8 mouse cellular contexts compared by ENCODE assay signal in the genomic region with DNA sequence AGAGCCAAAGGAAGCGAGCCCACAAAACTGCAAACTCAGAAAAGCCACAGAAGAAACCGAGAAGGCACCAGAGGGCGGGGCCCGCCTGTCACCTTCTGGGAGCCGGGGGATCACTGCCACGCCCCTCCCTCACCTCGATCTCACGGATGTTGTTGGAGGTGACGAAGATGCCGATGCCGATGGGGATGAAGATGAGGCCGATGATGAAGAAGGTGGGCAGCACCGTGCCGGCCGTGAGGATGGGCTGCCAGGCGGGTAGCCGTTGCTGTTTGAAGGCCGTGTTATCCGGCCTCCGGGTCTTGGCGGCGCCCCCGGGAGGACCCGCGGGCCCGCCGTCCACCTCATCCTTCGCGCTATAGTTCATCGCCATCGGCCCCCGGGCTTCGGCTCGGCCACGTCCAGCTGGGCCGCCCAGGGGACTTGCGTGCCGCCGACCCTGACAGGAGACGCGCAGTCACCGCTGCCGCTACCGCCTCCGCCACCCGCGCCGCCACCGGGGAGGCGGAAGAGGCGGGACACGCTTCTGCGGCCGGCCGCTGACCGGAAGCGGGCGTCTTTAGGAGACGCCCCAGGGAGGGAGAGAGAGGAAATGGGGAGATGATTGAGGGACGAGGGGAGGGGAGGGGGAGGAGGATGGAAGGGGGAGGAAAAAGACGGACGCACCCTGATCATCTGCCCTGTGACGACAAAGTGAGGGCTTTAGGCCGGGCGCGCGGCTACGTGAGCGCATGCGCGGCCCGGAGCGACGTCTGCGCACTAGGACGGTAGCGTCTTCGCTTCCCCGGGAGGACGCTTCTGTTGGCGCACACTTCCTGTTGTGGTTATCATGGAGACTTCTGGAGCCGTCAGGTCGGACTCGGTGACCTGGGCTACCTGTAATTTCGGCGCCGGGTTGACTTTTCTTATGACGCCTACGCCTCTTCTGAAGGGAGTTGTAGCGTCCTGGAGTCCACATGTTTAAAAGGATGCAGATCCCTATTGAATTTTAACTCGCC. TPM values are rescaled to one million over a fixed set of nuclear protein-coding genes. Genes with fewer than 3 reads are reported as not detected.
DNase-seq lines count a peak whose midpoint lies in the region; ATAC-seq lines count a peak whose summit lies in the region.

Gene Tmem30a, minus strand, starts transcription at position 667 of the 995 bp plus-strand sequence.

- ATAC-seq in forebrain, embryonic 14.5 days, result peak; percentile 99
- ATAC-seq in neural tube, embryonic 15.5 days (ENCODE audit: low FRiP score), result peak; percentile 98

- peak within 1 kb of the TSS; percentile 61 for H3K4me3 ChIP-seq in forebrain, embryonic 14.5 days (ENCODE audit: low read depth, low read length)
- H3K4me3 ChIP-seq in neural tube, embryonic 15.5 days (replicated peaks), result peak within 1 kb of the TSS; percentile 83

- H3K27ac ChIP-seq in forebrain, embryonic 14.5 days (ENCODE audit: low read depth, low read length), result peak within 1 kb of the TSS; percentile 79
- peak within 1 kb of the TSS; percentile 90 for H3K27ac ChIP-seq in neural tube, embryonic 15.5 days (replicated peaks)

- intact Hi-C loops in heart, postnatal 14 days (cut with DNase I), result loop anchor here (2.0 kb wide), 1 partner anchor 34 kb away; the partner anchor contains the start of gene Cox7a2

- H3K36me3 ChIP-seq in forebrain, embryonic 14.5 days (ENCODE audit: control insufficient read depth, insufficient read depth, low read length), result no peaks in the 10 kb centered on the region
- no peaks in the 10 kb centered on the region for H3K36me3 ChIP-seq in neural tube, embryonic 15.5 days

- no peaks in the 10 kb centered on the region for H3K9me3 ChIP-seq in forebrain, embryonic 14.5 days (replicated peaks; ENCODE audit: control insufficient read depth, low read length)
- H3K9me3 ChIP-seq in neural tube, embryonic 15.5 days (replicated peaks), result no peaks in the 10 kb centered on the region

- WGBS in forebrain, embryonic 14.5 days, result under 1% methylated on average over 83 of the region's 91 CpGs
- under 1% methylated on average over 91 of the region's 91 CpGs for WGBS in neural tube, embryonic 15.5 days

- peak; percentile 98 for DNase-seq in ES-CJ7 (ENCODE audit: low read depth, low spot score)
- DNase-seq in cerebellum, adult 11 months, result peak; percentile 95
- peak; percentile 98 for DNase-seq in forebrain, embryonic 14.5 days (ENCODE audit: low spot score)
- DNase-seq in heart, postnatal 14 days, result peak; percentile 95
- DNase-seq in layer of hippocampus, adult 11-12 months (ENCODE audit: low spot score), result peak; percentile 96
- peak; percentile 94 to 96 for DNase-seq in lung, adult 18-20 months
- DNase-seq in testis, postnatal 14 days (ENCODE audit: low spot score), result peak; percentile 95

- H3K4me1 ChIP-seq in forebrain, embryonic 14.5 days (ENCODE audit: control insufficient read depth, insufficient read depth, low read length), result peaks cover 8% of the 10 kb centered on the region; the same call in 1 of the 2 replicates
- H3K4me1 ChIP-seq in neural tube, embryonic 15.5 days, result peaks cover 30% of the 10 kb centered on the region

- no peaks in the 10 kb centered on the region for H3K27me3 ChIP-seq in forebrain, embryonic 14.5 days (replicated peaks; ENCODE audit: control insufficient read depth, insufficient read depth, low read length)
- no peaks in the 10 kb centered on the region for H3K27me3 ChIP-seq in neural tube, embryonic 15.5 days (replicated peaks)

- H3K4me2 ChIP-seq in forebrain, embryonic 14.5 days (ENCODE audit: low read length), result peak within 1 kb of the TSS; percentile 71
- H3K4me2 ChIP-seq in neural tube, embryonic 15.5 days, result peak within 1 kb of the TSS; percentile 72

- peak within 1 kb of the TSS; percentile 80 for H3K9ac ChIP-seq in forebrain, embryonic 14.5 days (ENCODE audit: low read length)
- peak within 1 kb of the TSS; percentile 86 for H3K9ac ChIP-seq in neural tube, embryonic 15.5 days (replicated peaks)

RNA-seq across cellular contexts. Expression of gene Tmem30a, which starts in this region (rescaled TPM):
- polyA plus RNA-seq in forebrain, embryonic 14.5 days (2014; fragmentation: Nextera tagmentation; extraction: Ambion mirVana), result 91.2 and 108 TPM in 2 replicates
- 10 to 100 TPM; 59.4 to 61.9 TPM for total RNA-seq in heart, postnatal 14 days (2021)
- 114 and 129 TPM in 2 replicates for polyA plus RNA-seq in neural tube, embryonic 15.5 days (2015; fragmentation: Nextera tagmentation; extraction: Ambion mirVana)

Comparison
In these comparisons a context has a peak if more than half of its experiments do, and no peak if none do; other contexts are left out.
1. Peak in every context shown above with its lines: DNase-seq, ATAC-seq, H3K4me3 ChIP-seq and H3K27ac ChIP-seq.